Mouse (Mus musculus) forebrain, embryonic 16.5 days (tissue): ENCODE measurements around the gene Htr5a. TPM values are rescaled to one million over a fixed set of nuclear protein-coding genes. Genes with fewer than 3 reads are reported as not detected.

ENCODE experiments used
- ATAC-seq: fragments of 200-750 bp; cut with Nextera tagmentation; 2 replicates; pipeline ENCODE4 v1.8.0; 2017; ENCODE audit warnings: mild to moderate bottlenecking, moderate library complexity
- H3K27ac ChIP-seq: fragments of 300-500 bp; sonication (generic); 2 replicates; pipeline ENCODE4 v1.5.1; 2014; ENCODE audit warnings: low read length, control low read depth
- H3K27me3 ChIP-seq: fragments of 300-500 bp; sonication (generic); replicated peaks from 2 replicates; pipeline ENCODE4 v1.6.1; 2014; ENCODE audit warnings: low read length; ENCODE audit not compliant: control insufficient read depth, insufficient read depth
- H3K36me3 ChIP-seq: fragments of 300-500 bp; sonication (generic); 2 replicates; pipeline ENCODE4 v1.6.1; 2014; ENCODE audit not compliant: control insufficient read depth, insufficient read depth
- H3K4me1 ChIP-seq: fragments of 300-500 bp; sonication (generic); replicated peaks from 2 replicates; pipeline ENCODE4 v1.6.1; 2014; ENCODE audit warnings: low read length; ENCODE audit not compliant: control insufficient read depth, insufficient read depth
- H3K4me2 ChIP-seq: fragments of 300-500 bp; sonication (generic); 2 replicates; pipeline ENCODE4 v1.6.1; 2014; ENCODE audit warnings: mild to moderate bottlenecking, low read length, control low read depth
- H3K4me3 ChIP-seq: fragments of 300-500 bp; sonication (generic); replicated peaks from 2 replicates; pipeline ENCODE4 v1.5.1; 2014; ENCODE audit warnings: mild to moderate bottlenecking, low read length, control low read depth
- H3K9ac ChIP-seq: fragments of 300-500 bp; sonication (generic); replicated peaks from 2 replicates; pipeline ENCODE4 v1.6.1; 2014; ENCODE audit warnings: low read depth, low read length, control low read depth
- H3K9me3 ChIP-seq: fragments of 300-500 bp; sonication (generic); 2 replicates; pipeline ENCODE4 v1.6.1; 2016; ENCODE audit warnings: low read length; ENCODE audit not compliant: control insufficient read depth
- WGBS: fragments of 180-500 bp; shearing (Covaris S2); extraction: QIAGEN DNeasy Blood & Tissue Kit; methylation state at CpG from one replicate; pipeline ENCODE4 v1.1.7; 2014; 5-methylcytosine and 5-hydroxymethylcytosine counted together
- polyA plus RNA-seq: library from polyadenylated mRNA; unstranded; fragments of >200 nt; fragmentation: Nextera tagmentation; extraction: Ambion mirVana; gene quantifications from 2 replicates; pipeline ENCODE4 v1.2.1, GENCODE M21; 2015

Gene Htr5a
- polyA plus RNA-seq, result 0.61 and 1.2 TPM in 2 replicates

GRCm38 (mm10) chr5:27841701-27842295, at the start of gene Htr5a:
TSS of gene Htr5a (plus strand) at chr5:27842149.
- Histone ChIP-seq H3K4me3 (peak within 1 kb of the TSS; percentile 43), H3K27ac (no peak within 1 kb of the TSS), H3K27me3 (no peaks in the 10 kb centered on the region; the same call in 1 of the 2 replicates), H3K9ac (peak within 1 kb of the TSS; percentile 52), H3K4me2 (peak within 1 kb of the TSS; percentile 65), H3K4me1 (peaks cover 3% of the 10 kb centered on the region; the same call in 1 of the 2 replicates), H3K9me3 (no peaks in the 10 kb centered on the region), H3K36me3 (no peaks in the 10 kb centered on the region)
- 3% methylated on average over 25 of the region's 25 CpGs for WGBS
- peak; percentile 92 for ATAC-seq

DNA sequence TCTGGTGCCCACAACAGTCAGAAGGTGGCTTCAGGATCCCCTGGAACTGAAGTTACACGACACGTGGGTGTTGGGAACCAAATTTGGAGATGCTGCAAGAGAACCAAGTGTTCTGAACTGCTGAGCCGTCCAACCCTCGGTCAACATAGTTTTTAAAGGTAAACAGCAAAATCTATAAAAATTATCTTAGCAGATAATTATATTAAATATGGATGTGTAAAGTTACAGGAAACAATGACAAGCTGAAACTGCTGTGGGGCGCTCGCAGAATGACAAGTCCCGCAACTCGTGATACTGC, 49.8 kb upstream of the Htr5a start:
- ATAC-seq, result no peak
- 16% methylated on average over 8 of the region's 8 CpGs for WGBS

DNA sequence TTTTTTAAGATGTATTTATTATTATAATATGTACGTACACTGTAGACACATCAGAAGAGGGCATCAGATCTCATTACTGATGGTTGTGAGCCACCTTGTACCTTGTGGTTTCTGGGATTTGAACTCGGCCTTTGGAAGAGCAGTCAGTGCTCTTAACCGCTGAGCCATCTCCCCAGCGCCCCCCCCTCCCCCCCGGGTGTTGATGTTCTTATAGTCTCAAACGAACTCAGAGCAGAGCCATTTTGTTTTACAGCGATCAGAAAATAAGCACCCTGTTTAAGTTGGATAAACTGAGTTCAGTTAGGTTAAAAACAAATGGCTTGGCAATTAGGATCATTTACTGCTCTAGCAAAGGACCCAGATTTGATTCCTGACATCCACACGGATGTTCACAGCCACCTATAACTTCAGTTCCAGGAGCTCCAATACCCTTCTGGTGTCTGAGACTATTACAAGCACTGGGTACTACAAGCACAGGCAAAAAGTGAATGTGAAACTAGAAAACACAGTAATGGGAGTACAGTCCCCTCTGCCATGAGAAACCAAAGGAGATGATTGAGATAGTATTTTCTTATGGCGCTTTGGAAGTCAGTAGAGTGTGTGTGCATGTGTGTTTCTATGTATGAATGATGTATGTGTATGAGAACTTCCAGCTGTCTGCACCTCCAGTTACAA, 49.3 kb upstream of the Htr5a start:
- Histone ChIP-seq H3K36me3 (peaks cover 3% of the 10 kb centered on the region; the same call in 1 of the 2 replicates), H3K9ac (no peak overlapping the region; the same call in 1 of the 2 replicates), H3K4me1 (peaks cover 22% of the 10 kb centered on the region), H3K27ac (no peak overlapping the region), H3K9me3 (no peaks in the 10 kb centered on the region), H3K4me3 (no peak overlapping the region), H3K4me2 (peak overlapping the region; percentile 71), H3K27me3 (no peaks in the 10 kb centered on the region)
- no peak for ATAC-seq
- 54% methylated on average over 9 of the region's 9 CpGs for WGBS

More for the DNA sequence above, 49.8 kb upstream of the Htr5a start:
- no peaks in the 10 kb centered on the region for H3K9me3 ChIP-seq
- peak overlapping the region; percentile 96 for H3K27ac ChIP-seq
- H3K9ac ChIP-seq, result peak overlapping the region; percentile 85
- H3K4me3 ChIP-seq, result peak overlapping the region; percentile 84
- peaks cover 8% of the 10 kb centered on the region; the same call in 1 of the 2 replicates for H3K36me3 ChIP-seq
- H3K4me1 ChIP-seq, result peaks cover 22% of the 10 kb centered on the region
- no peaks in the 10 kb centered on the region for H3K27me3 ChIP-seq
- peak overlapping the region; percentile 71 for H3K4me2 ChIP-seq

- Histone ChIP-seq H3K27ac (no peak overlapping the region), H3K9me3 (no peaks in the 10 kb centered on the region), H3K9ac (no peak overlapping the region), H3K27me3 (no peaks in the 10 kb centered on the region), H3K4me3 (no peak overlapping the region), H3K4me2 (no peak overlapping the region), H3K4me1 (peaks cover 22% of the 10 kb centered on the region), H3K36me3 (no peaks in the 10 kb centered on the region)
- WGBS, result 8% methylated on average over 1 of the region's 1 CpGs
- ATAC-seq, result no peak
Observed at GRCm38 (mm10) chr5:27793923-27794322, 48.0 kb upstream of the Htr5a start.

DNA sequence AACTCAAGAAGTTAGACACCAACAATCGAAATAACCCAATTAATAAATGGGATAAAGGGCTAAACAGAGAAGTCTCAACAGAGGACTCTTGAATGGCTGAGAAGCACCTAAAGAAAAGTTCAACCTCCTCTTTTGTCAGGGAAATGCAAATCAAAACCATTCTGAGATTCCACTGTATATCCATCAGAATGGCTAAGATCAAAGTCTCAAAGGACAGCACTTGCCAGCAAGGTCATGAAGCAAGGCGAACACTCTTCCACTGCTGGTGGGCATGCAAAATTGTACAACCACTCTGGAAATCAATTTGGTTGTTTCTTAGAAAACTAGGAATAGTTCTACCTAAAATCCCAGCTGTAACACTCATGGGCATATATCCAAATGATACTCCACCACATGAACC, 27.7 kb upstream of the Htr5a start:
- no peaks in the 10 kb centered on the region for H3K36me3 ChIP-seq
- no peak overlapping the region for H3K9ac ChIP-seq
- no peak overlapping the region for H3K27ac ChIP-seq
- ATAC-seq, result no peak
- no peak overlapping the region for H3K4me3 ChIP-seq
- no peaks in the 10 kb centered on the region for H3K27me3 ChIP-seq
- 87% methylated on average over 2 of the region's 2 CpGs for WGBS
- H3K4me1 ChIP-seq, result no peaks in the 10 kb centered on the region
- H3K9me3 ChIP-seq, result no peaks in the 10 kb centered on the region
- no peak overlapping the region for H3K4me2 ChIP-seq

DNA sequence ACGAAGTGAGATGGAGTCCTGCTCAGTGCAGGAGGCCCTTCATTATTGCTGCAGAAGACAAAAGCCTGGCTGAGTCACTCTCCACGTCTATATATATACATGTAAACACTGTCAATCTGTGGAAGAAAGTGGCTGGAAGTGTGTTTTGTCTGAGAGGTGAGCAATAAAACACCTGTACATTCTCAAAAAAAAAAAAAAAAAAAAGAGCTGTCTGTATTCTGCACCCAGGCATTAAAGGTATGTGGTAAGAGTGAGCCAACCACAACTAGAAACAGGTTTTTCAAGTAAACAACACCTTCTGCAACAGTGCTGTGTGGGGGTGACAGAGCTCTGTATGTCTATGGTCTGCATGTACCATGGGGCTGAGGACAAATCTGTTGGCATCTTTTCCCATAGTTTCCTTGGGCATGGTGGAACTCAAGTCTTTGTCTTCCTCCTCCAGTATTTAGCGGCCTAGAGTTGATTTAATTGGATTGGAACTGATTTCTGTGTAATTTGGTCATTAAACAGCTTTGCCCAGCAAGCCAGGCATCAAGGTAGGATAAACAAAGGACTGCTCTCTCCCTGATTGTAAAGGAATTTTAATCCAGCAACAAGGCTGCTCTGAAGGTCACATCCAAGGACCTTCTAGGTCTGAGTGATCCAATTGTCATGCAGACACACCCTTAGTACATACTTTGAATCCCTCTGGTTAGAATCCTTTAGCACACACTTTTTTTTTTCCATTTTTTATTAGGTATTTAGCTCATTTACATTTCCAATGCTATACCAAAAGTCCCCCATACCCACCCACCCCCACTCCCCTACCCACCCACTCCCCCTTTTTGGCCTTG, 22.9 kb upstream of the Htr5a start:
- no peak for ATAC-seq
- Histone ChIP-seq H3K4me3 (no peak overlapping the region), H3K27ac (no peak overlapping the region), H3K36me3 (no peaks in the 10 kb centered on the region), H3K9me3 (no peaks in the 10 kb centered on the region), H3K4me1 (no peaks in the 10 kb centered on the region), H3K27me3 (no peaks in the 10 kb centered on the region), H3K9ac (no peak overlapping the region), H3K4me2 (no peak overlapping the region)
- WGBS, result 48% methylated on average over 3 of the region's 3 CpGs

DNA sequence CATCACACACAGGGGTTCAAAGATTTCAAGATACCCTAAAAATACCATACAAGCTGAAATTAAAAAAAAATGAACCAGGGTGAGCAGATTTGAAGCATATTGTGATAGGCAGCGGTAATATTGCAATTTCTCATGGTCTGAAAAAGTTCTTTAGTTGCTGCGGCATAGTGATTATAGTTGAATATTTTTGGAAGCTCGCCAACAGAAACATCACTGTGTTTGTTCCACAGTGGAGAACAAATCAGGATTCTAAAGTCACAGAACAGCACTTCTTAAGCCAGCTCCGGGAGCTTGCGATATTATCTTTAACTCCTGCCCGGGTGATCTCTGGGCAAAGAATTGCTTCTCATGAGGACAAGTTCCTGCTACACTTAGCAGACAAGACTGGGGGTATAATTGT, 20.8 kb upstream of the Htr5a start:
- 85% methylated on average over 6 of the region's 6 CpGs for WGBS
- H3K4me1 ChIP-seq, result no peaks in the 10 kb centered on the region
- no peaks in the 10 kb centered on the region for H3K36me3 ChIP-seq
- no peak for ATAC-seq
- no peaks in the 10 kb centered on the region for H3K27me3 ChIP-seq
- no peaks in the 10 kb centered on the region for H3K9me3 ChIP-seq
- H3K9ac ChIP-seq, result no peak overlapping the region
- H3K27ac ChIP-seq, result no peak overlapping the region
- no peak overlapping the region for H3K4me2 ChIP-seq
- H3K4me3 ChIP-seq, result no peak overlapping the region

GRCm38 (mm10) chr5:27827971-27828370, 14.0 kb upstream of the Htr5a start:
- Histone ChIP-seq H3K27ac (no peak overlapping the region), H3K9ac (no peak overlapping the region), H3K36me3 (no peaks in the 10 kb centered on the region), H3K27me3 (no peaks in the 10 kb centered on the region), H3K4me3 (no peak overlapping the region), H3K4me1 (no peaks in the 10 kb centered on the region), H3K9me3 (no peaks in the 10 kb centered on the region), H3K4me2 (no peak overlapping the region)
- no peak for ATAC-seq
- 87% methylated on average over 7 of the region's 7 CpGs for WGBS

DNA sequence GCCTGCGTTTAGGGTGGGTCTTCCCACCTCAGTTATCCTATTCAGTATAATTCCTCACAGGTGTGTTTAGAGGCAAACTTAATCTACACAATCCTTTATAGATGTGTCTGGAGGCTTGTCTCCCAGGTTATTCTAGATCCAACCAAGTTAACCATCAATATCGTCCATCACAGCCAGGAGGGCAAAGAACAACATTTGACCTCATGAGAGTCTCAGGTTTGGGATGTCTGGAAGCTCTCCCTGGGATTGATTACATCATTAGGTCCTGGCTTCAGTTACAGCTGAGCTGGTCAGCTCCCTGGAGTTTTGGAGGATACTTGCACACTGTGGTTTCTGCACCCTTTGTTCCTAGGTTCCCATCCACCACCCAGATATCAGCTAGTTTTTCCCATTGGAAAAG, 6.9 kb upstream of the Htr5a start:
- Histone ChIP-seq H3K9me3 (peaks cover 4% of the 10 kb centered on the region; the same call in 1 of the 2 replicates), H3K36me3 (no peaks in the 10 kb centered on the region), H3K27me3 (no peaks in the 10 kb centered on the region), H3K4me2 (no peak overlapping the region), H3K4me1 (no peaks in the 10 kb centered on the region), H3K9ac (no peak overlapping the region), H3K27ac (no peak overlapping the region), H3K4me3 (no peak overlapping the region)
- ATAC-seq, result no peak
- WGBS, result 85% methylated on average over 2 of the region's 2 CpGs
